Mouse (Mus musculus) limb, embryonic 14.5 days (tissue): ENCODE results near the gene Slc9a3. TPM values are rescaled to one million over a fixed set of nuclear protein-coding genes. Genes with fewer than 3 reads are reported as not detected.

Experiments
- ATAC-seq: fragments of 200-750 bp; cut with Nextera tagmentation; 2 replicates; pipeline ENCODE4 v1.8.0; 2017; ENCODE audit warnings: low read depth, moderate number of reproducible peaks, moderate TSS enrichment; ENCODE audit not compliant: low FRiP score
- DNase-seq: peaks from one replicate; pipeline ENCODE4 v3.0.0-alpha.2; 2015; ENCODE audit warnings: low spot score
- H3K27ac ChIP-seq: fragments of 300-500 bp; sonication (generic); replicated peaks from 2 replicates; pipeline ENCODE4 v1.5.1; 2014; ENCODE audit warnings: low read depth, mild to moderate bottlenecking, low read length, moderate library complexity, mixed read lengths
- H3K27me3 ChIP-seq: fragments of 300-500 bp; sonication (generic); 2 replicates; pipeline ENCODE4 v1.6.1; 2014; ENCODE audit warnings: low read length, mixed read lengths; ENCODE audit not compliant: control insufficient read depth, insufficient read depth
- H3K36me3 ChIP-seq: fragments of 300-500 bp; sonication (generic); 2 replicates; pipeline ENCODE4 v1.6.1; 2014; ENCODE audit warnings: mild to moderate bottlenecking, low read length, moderate library complexity, mixed read lengths; ENCODE audit not compliant: control insufficient read depth, insufficient read depth
- H3K4me1 ChIP-seq: fragments of 300-500 bp; sonication (generic); 2 replicates; pipeline ENCODE4 v1.6.1; 2014; ENCODE audit warnings: antibody characterized with exemption, low read length, mixed read lengths; ENCODE audit not compliant: control insufficient read depth, insufficient read depth
- H3K4me2 ChIP-seq: fragments of 300-500 bp; sonication (generic); replicated peaks from 2 replicates; pipeline ENCODE4 v1.6.1; 2014; ENCODE audit warnings: low read depth, mild to moderate bottlenecking, low read length, moderate library complexity; ENCODE audit not compliant: severe bottlenecking
- H3K4me3 ChIP-seq: fragments of 300-500 bp; sonication (generic); replicated peaks from 2 replicates; pipeline ENCODE4 v1.5.1; 2014; ENCODE audit warnings: low read length
- H3K9ac ChIP-seq: fragments of 300-500 bp; sonication (generic); 2 replicates; pipeline ENCODE4 v1.6.1; 2014; ENCODE audit warnings: mild to moderate bottlenecking, low read depth, low read length, moderate library complexity; ENCODE audit not compliant: severe bottlenecking
- H3K9me3 ChIP-seq: fragments of 300-500 bp; sonication (generic); 2 replicates; pipeline ENCODE4 v1.6.1; 2016; ENCODE audit warnings: low read length; ENCODE audit not compliant: control insufficient read depth
- POLR2A ChIP-seq: fragments of 200-500 bp; IDR thresholded peaks from 2 replicates; pipeline ENCODE4 v1.8.0; 2012; ENCODE audit warnings: inconsistent platforms, mild to moderate bottlenecking, moderate library complexity, borderline replicate concordance; ENCODE audit not compliant: insufficient read depth, insufficient read length; ENCODE audit errors: extremely low read depth
- WGBS: fragments of 180-500 bp; shearing (Covaris S2); extraction: QIAGEN DNeasy Blood & Tissue Kit; methylation state at CpG from one replicate; pipeline ENCODE4 v1.1.7; 2014; 5-methylcytosine and 5-hydroxymethylcytosine counted together
- polyA plus RNA-seq, 2 experiments: library from polyadenylated mRNA; depleted of rRNA in 1 of 2; stranded (reverse) in 1 of 2; unstranded in 1 of 2; fragments of >200 nt; fragmentation: Nextera tagmentation in 1 of 2; extraction: Ambion mirVana in 1 of 2; gene quantifications; 2 replicates each; pipeline versions ENCODE4 v1.2.1 to v1.2.3; 2012 to 2014

Gene Slc9a3
- polyA plus RNA-seq, 2 experiments, result 0.03 TPM; not detected in 1

GRCm38 (mm10) chr13:74129909-74130308, 8.7 kb downstream of the Slc9a3 start:
- H3K27ac ChIP-seq, result no peak overlapping the region
- H3K27me3 ChIP-seq, result no peaks in the 10 kb centered on the region
- no peak overlapping the region for H3K4me3 ChIP-seq
- no peak for TF ChIP-seq POLR2A
- 86% methylated on average over 6 of the region's 6 CpGs for WGBS
- ATAC-seq (no peak), DNase-seq (no peak)
- H3K36me3 ChIP-seq, result no peaks in the 10 kb centered on the region
- no peak overlapping the region for H3K4me2 ChIP-seq
- no peaks in the 10 kb centered on the region for H3K4me1 ChIP-seq
- no peaks in the 10 kb centered on the region for H3K9me3 ChIP-seq
- H3K9ac ChIP-seq, result no peak overlapping the region

- no peaks in the 10 kb centered on the region for H3K36me3 ChIP-seq
- no peak for DNase-seq
- no peak for TF ChIP-seq POLR2A
- ATAC-seq, result no peak
- H3K4me1 ChIP-seq, result no peaks in the 10 kb centered on the region
- no peak overlapping the region for H3K9ac ChIP-seq
- no peak overlapping the region for H3K27ac ChIP-seq
- H3K4me2 ChIP-seq, result no peak overlapping the region
- H3K4me3 ChIP-seq, result no peak overlapping the region
- 74% methylated on average over 7 of the region's 7 CpGs for WGBS
- no peaks in the 10 kb centered on the region for H3K27me3 ChIP-seq
- no peaks in the 10 kb centered on the region for H3K9me3 ChIP-seq
Observed at GRCm38 (mm10) chr13:74138906-74139647, 17.8 kb downstream of the Slc9a3 start.

GRCm38 (mm10) chr13:74140793-74141192, 19.5 kb downstream of the Slc9a3 start:
- 91% methylated on average over 6 of the region's 6 CpGs for WGBS
- no peaks in the 10 kb centered on the region for H3K9me3 ChIP-seq
- no peak for TF ChIP-seq POLR2A

GRCm38 (mm10) chr13:74143282-74143681, 22.0 kb downstream of the Slc9a3 start:
- no peaks in the 10 kb centered on the region for H3K4me1 ChIP-seq
- H3K4me2 ChIP-seq, result no peak overlapping the region
- DNase-seq, result no peak
- 61% methylated on average over 3 of the region's 3 CpGs for WGBS
- no peak overlapping the region for H3K27ac ChIP-seq
- no peak for ATAC-seq
- H3K9me3 ChIP-seq, result no peaks in the 10 kb centered on the region
- TF ChIP-seq POLR2A, result no peak
- H3K4me3 ChIP-seq, result no peak overlapping the region
- no peak overlapping the region for H3K9ac ChIP-seq
- H3K36me3 ChIP-seq, result no peaks in the 10 kb centered on the region
- H3K27me3 ChIP-seq, result no peaks in the 10 kb centered on the region

More at GRCm38 (mm10) chr13:74140793-74141192, 19.5 kb downstream of the Slc9a3 start:
- H3K4me1 ChIP-seq, result no peaks in the 10 kb centered on the region
- H3K4me2 ChIP-seq, result no peak overlapping the region
- ATAC-seq, result no peak
- H3K27me3 ChIP-seq, result no peaks in the 10 kb centered on the region
- no peak overlapping the region for H3K27ac ChIP-seq
- H3K36me3 ChIP-seq, result no peaks in the 10 kb centered on the region
- H3K9ac ChIP-seq, result no peak overlapping the region
- no peak overlapping the region for H3K4me3 ChIP-seq
- no peak for DNase-seq

DNA sequence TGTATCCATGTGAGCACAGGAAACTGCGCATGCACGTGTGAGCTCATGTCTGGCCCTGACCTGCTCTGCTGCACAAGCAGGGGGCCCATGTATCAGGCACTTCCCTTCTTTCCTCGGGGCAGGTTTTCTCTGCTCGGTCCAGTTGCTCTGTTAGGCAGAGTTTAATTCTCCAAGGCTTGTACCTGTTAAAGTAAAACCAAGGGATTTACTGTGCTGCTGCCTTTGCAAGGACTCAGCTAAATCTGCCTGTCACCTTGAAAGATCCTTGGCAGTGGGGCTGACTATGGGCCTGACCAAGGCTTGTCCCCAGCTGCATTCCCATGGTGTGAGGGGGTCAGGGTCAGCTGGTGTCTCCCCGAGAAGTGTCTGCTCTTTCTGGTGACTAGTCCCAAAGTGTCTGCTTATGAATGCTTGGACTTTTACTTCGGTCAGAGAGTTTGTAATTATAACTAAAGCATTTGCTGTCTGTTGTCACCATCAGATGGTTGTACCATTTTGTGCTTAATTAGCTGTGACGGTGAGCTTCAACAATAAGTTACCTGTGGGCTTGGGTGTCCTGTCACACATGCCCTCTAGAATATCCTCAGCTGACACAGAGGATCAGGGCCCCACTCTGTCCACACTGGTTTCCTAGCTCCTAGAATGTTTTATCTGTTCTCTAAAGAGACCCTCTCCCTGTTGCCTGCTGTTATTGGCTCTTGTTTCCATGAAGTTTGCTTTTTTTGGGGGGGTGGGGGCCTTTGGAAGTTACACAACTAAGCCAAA, 23.0 kb downstream of the Slc9a3 start:
- no peaks in the 10 kb centered on the region for H3K27me3 ChIP-seq
- no peak overlapping the region for H3K27ac ChIP-seq
- H3K36me3 ChIP-seq, result no peaks in the 10 kb centered on the region
- TF ChIP-seq POLR2A, result no peak
- H3K9ac ChIP-seq, result no peak overlapping the region
- H3K4me1 ChIP-seq, result no peaks in the 10 kb centered on the region
- ATAC-seq (no peak), DNase-seq (no peak)
- 64% methylated on average over 7 of the region's 7 CpGs for WGBS
- no peak overlapping the region for H3K4me2 ChIP-seq
- H3K9me3 ChIP-seq, result no peaks in the 10 kb centered on the region
- H3K4me3 ChIP-seq, result no peak overlapping the region
